Mouse (Mus musculus) liver, embryonic 15.5 days (tissue): ENCODE measurements around the gene Gnl3l. TPM values are rescaled to one million over a fixed set of nuclear protein-coding genes. Genes with fewer than 3 reads are reported as not detected.
A peak's percentile ranks its signal among the peaks of the same experiment; 100 is the strongest.

Source experiments
- ATAC-seq: fragments of 200-750 bp; cut with Nextera tagmentation; 2 replicates; pipeline ENCODE4 v1.8.0; 2017; ENCODE audit warnings: moderate number of reproducible peaks, mild to moderate bottlenecking, moderate library complexity; ENCODE audit not compliant: insufficient read depth
- H3K27ac ChIP-seq: fragments of 300-500 bp; sonication (generic); replicated peaks from 2 replicates; pipeline ENCODE4 v1.5.1; 2015; ENCODE audit warnings: mild to moderate bottlenecking, inconsistent platforms
- H3K27me3 ChIP-seq: fragments of 300-500 bp; sonication (generic); 2 replicates; pipeline ENCODE4 v1.6.1; 2015; ENCODE audit warnings: mild to moderate bottlenecking, inconsistent platforms
- H3K36me3 ChIP-seq: fragments of 300-500 bp; sonication (generic); replicated peaks from 2 replicates; pipeline ENCODE4 v1.6.1; 2015; ENCODE audit warnings: moderate library complexity, mild to moderate bottlenecking, inconsistent platforms
- H3K4me1 ChIP-seq: fragments of 300-500 bp; sonication (generic); replicated peaks from 2 replicates; pipeline ENCODE4 v1.6.1; 2015; ENCODE audit warnings: inconsistent platforms
- H3K4me2 ChIP-seq: fragments of 300-500 bp; sonication (generic); 2 replicates; pipeline ENCODE4 v1.6.1; 2015; ENCODE audit warnings: moderate library complexity, mild to moderate bottlenecking, inconsistent platforms
- H3K4me3 ChIP-seq: fragments of 300-500 bp; sonication (generic); replicated peaks from 2 replicates; pipeline ENCODE4 v1.5.1; 2015; ENCODE audit warnings: mild to moderate bottlenecking, inconsistent platforms
- H3K9ac ChIP-seq: fragments of 300-500 bp; sonication (generic); 2 replicates; pipeline ENCODE4 v1.6.1; 2015; ENCODE audit warnings: moderate library complexity, mild to moderate bottlenecking, inconsistent platforms
- H3K9me3 ChIP-seq: fragments of 300-500 bp; sonication (generic); replicated peaks from 2 replicates; pipeline ENCODE4 v1.6.1; 2016; ENCODE audit warnings: inconsistent platforms
- WGBS: fragments of 180-500 bp; shearing (Covaris S2); methylation state at CpG from one replicate; pipeline ENCODE4 v1.1.7; 2015; ENCODE audit warnings: mixed read lengths; ENCODE audit not compliant: insufficient replicate concordance; 5-methylcytosine and 5-hydroxymethylcytosine counted together
- polyA plus RNA-seq: library from polyadenylated mRNA; unstranded; fragments of >200 nt; fragmentation: Nextera tagmentation; extraction: Ambion mirVana; gene quantifications from 2 replicates; pipeline ENCODE4 v1.2.1, GENCODE M21; 2015

Gene Gnl3l
- polyA plus RNA-seq, 1 experiment from 2014 or later = 9.8 TPM

DNA sequence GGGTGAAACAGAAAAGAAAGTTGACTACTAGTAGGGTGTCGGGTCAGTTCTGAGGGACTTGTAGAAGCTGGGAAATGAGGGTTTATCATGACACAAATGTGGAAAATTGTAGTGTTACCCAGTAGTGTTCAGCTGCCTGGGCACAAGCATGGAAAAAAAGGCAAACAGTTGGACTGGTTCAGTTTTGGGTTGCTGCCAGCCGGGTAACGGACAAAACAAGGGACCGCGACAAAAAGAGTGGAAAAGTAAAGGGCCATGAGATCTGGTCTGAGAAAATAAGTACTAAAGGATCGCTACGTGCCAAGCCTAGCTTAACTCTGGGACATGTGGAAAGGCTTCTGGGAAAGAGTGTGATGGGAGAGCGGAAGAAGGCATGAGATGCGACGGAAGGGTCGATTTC lies 29.2 kb upstream of the Gnl3l start:
- Histone ChIP-seq H3K27ac (no peak overlapping the region), H3K4me3 (no peak overlapping the region)

DNA sequence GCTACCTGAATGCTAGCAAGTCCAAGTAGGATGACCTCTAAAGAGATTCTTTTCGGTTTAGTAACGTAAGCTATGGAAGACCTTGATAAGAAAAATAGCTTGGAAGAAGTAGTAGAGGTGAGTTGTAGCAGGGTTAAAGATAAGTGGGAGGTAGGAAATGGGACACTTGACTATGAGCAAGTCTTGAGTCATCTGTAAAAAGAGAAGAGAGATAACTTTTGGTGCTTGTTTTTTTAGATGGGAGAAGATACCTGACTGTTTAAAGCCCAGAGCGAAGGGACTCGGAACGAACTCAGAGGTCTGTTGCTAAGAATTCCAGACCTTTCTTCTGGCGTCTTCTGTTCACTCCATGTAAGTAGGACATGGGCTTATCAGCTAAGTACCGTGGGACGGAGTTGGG lies 28.7 kb upstream of the Gnl3l start, which contains the start of gene Fgd1:
TSS of gene Fgd1 (plus strand) at position 301 of the 400 bp plus-strand sequence.
- Histone ChIP-seq H3K4me2 (peak within 1 kb of the TSS; percentile 58), H3K9ac (no peak within 1 kb of the TSS), H3K27me3 (peaks cover 44% of the 10 kb centered on the region), H3K4me1 (no peaks in the 10 kb centered on the region), H3K9me3 (no peaks in the 10 kb centered on the region), H3K4me3 (peak within 1 kb of the TSS; percentile 52), H3K27ac (0 out of 2 replicates have a peak within 1 kb of the TSS, but pooled peaks have one; percentile 19), H3K36me3 (no peaks in the 10 kb centered on the region)
- no peak for ATAC-seq
- 67% methylated on average over 8 of the region's 8 CpGs for WGBS

More for the DNA sequence above, 29.2 kb upstream of the Gnl3l start:
- no peak for ATAC-seq
- WGBS = 51% methylated on average over 11 of the region's 11 CpGs
- no peaks in the 10 kb centered on the region for H3K36me3 ChIP-seq
- H3K9me3 ChIP-seq = no peaks in the 10 kb centered on the region
- peak overlapping the region; percentile 58; the same call in 1 of the 2 replicates for H3K4me2 ChIP-seq
- no peaks in the 10 kb centered on the region for H3K4me1 ChIP-seq
- peaks cover 44% of the 10 kb centered on the region for H3K27me3 ChIP-seq
- H3K9ac ChIP-seq = no peak overlapping the region

DNA sequence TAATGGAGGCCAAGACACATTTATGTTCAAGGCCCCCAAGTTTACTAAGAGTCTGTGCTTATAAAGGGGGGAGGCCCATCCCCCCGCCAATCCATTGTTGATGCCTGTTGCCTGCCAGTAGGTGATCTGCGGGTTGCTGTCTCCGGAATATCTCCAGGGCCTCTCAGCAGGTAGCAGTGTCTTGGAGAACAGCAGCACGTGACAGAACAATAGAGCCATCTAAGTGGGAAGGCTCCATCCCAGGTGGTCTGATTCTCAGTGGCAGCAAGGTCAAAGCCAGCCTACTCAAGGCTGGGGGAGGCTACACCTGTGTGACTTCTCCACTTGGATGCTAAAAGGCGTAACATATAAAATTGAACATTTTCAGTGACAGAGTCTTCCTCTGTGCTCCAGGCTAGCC lies 24.1 kb upstream of the Gnl3l start:
- Histone ChIP-seq H3K9ac (no peak overlapping the region), H3K4me2 (no peak overlapping the region), H3K4me3 (no peak overlapping the region), H3K36me3 (no peaks in the 10 kb centered on the region), H3K9me3 (no peaks in the 10 kb centered on the region), H3K4me1 (no peaks in the 10 kb centered on the region), H3K27ac (no peak overlapping the region), H3K27me3 (peaks cover 11% of the 10 kb centered on the region)
- WGBS = 56% methylated on average over 5 of the region's 5 CpGs
- no peak for ATAC-seq

DNA sequence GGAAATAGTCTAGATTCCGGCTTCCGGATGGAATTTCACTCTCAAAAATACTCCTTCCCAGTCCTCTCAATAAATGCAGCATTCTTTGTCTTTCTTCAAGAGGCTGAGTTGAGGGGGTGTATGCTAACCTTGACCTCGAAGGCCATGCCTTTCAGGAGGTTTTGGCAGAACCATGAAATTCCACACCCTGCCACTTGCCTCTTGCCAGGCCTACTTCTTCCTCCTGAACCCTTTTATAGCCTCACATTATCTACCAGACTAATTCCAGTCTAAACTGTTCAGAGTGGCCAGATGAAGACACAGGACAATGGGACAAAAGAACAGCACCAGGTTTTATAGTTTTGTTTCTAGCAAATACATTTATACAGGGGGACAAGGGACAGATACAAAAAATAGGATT lies 14.3 kb upstream of the Gnl3l start:
- Histone ChIP-seq H3K4me2 (no peak overlapping the region), H3K27me3 (no peaks in the 10 kb centered on the region), H3K4me3 (no peak overlapping the region), H3K9me3 (no peaks in the 10 kb centered on the region), H3K4me1 (no peaks in the 10 kb centered on the region), H3K27ac (no peak overlapping the region), H3K9ac (no peak overlapping the region), H3K36me3 (no peaks in the 10 kb centered on the region)
- WGBS = 42% methylated on average over 3 of the region's 3 CpGs
- ATAC-seq = no peak

DNA sequence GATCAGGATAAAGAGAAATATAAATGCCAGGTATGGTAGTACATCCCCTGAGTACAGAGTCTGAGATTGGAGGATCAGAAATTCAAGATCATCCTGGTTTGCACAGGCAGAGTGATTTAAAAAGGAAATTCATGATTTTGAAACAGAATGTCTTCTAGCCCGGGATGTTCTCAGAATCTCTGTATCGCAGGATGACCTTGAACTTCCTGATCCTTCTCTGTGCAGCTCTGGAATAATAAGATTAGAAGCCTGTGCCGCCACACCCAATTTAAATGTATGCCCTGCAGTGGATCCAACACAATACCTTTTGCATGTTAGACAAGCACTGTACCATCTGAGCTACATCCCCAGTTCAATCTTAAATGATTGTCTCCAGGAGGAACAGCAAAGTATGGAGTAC lies 1.7 kb upstream of the Gnl3l start:
- Histone ChIP-seq H3K9me3 (no peaks in the 10 kb centered on the region), H3K36me3 (no peaks in the 10 kb centered on the region; the same call in 1 of the 2 replicates), H3K4me3 (no peak overlapping the region), H3K27ac (no peak overlapping the region), H3K27me3 (no peaks in the 10 kb centered on the region; the same call in 1 of the 2 replicates), H3K4me2 (no peak overlapping the region), H3K9ac (no peak overlapping the region), H3K4me1 (peaks cover 18% of the 10 kb centered on the region; the same call in 1 of the 2 replicates)
- no peak for ATAC-seq
- 42% methylated on average over 3 of the region's 3 CpGs for WGBS

DNA sequence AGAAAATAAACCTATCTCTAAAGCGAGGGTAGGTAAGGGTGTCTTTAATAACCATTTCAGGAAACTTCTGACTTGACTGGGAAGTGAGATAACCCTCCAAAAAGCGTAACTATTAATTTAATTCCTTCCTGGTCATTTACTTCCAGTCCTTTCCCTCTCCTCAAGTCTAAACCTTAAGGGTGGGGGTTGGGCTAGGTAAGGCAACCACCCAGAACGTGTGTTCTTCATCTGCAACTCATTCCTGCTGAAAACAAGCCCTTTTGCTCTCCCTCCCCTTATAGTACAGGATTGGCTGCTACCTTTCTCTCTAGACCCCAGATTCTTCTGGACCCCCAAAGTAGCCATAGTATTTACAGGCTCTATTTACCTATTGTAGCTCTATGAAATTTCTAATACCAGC lies 775 bp upstream of the Gnl3l start:
- peaks cover 18% of the 10 kb centered on the region; the same call in 1 of the 2 replicates for H3K4me1 ChIP-seq
- WGBS = 4% methylated on average over 3 of the region's 3 CpGs
- no peaks in the 10 kb centered on the region; the same call in 1 of the 2 replicates for H3K36me3 ChIP-seq
- peak overlapping the region; percentile 55; the same call in 1 of the 2 replicates for H3K27ac ChIP-seq
- no peaks in the 10 kb centered on the region; the same call in 1 of the 2 replicates for H3K27me3 ChIP-seq
- H3K4me3 ChIP-seq = peak overlapping the region; percentile 65
- no peaks in the 10 kb centered on the region for H3K9me3 ChIP-seq
- no peak for ATAC-seq
- peak overlapping the region; percentile 70 for H3K4me2 ChIP-seq
- peak overlapping the region; percentile 18; the same call in 1 of the 2 replicates for H3K9ac ChIP-seq

DNA sequence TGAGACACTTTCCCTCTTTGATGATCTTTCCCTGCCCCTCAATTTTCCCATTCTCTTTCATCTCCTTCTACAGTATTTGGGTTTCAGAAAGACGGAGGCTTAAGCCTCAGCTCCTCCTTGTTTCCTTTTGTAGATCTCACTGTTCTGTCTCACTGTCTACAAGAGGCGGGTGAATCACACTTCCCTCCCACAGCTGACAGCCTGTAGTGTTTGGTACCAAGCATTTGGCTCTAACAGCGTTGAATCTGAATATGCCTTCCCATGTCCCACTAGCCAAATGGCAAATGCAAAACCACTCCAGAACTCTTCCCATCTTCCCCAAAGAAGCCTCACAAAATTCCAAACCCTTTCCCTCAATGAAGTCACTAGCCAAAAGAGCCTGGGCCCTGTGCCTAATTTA lies 20.3 kb downstream of the Gnl3l start:
- no peaks in the 10 kb centered on the region for H3K27me3 ChIP-seq
- ATAC-seq = no peak
- WGBS = 73% methylated on average over 3 of the region's 3 CpGs
- H3K9ac ChIP-seq = no peak overlapping the region
- no peak overlapping the region for H3K4me2 ChIP-seq
- H3K27ac ChIP-seq = no peak overlapping the region
- H3K4me3 ChIP-seq = no peak overlapping the region
- peaks cover 47% of the 10 kb centered on the region for H3K36me3 ChIP-seq
- no peaks in the 10 kb centered on the region for H3K9me3 ChIP-seq
- H3K4me1 ChIP-seq = no peaks in the 10 kb centered on the region

DNA sequence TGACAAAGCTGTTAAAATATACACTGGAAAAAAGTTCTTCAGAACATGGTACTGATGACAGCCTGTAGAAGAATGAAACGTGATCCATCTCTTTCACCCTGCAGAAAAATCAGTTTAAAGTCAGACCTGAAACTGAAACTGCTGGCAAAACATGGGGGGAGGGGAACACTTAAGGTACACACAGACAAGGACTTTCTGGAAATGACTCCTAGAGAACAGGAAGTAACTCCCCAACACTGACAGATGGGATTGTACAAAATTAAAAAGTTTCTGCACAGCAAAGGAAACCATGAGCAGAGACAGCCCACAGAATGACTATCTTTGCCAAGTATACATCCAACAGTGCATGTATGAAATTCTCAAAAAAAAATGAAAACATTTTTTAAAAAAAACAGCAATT lies 35.5 kb downstream of the Gnl3l start:
- H3K4me1 ChIP-seq = no peaks in the 10 kb centered on the region
- 50% methylated on average over 1 of the region's 1 CpGs for WGBS
- no peak overlapping the region for H3K4me3 ChIP-seq
- no peak for ATAC-seq
- no peaks in the 10 kb centered on the region for H3K9me3 ChIP-seq
- H3K9ac ChIP-seq = no peak overlapping the region
- no peaks in the 10 kb centered on the region for H3K27me3 ChIP-seq
- peaks cover 4% of the 10 kb centered on the region; the same call in 1 of the 2 replicates for H3K36me3 ChIP-seq
- H3K4me2 ChIP-seq = no peak overlapping the region
- no peak overlapping the region for H3K27ac ChIP-seq

DNA sequence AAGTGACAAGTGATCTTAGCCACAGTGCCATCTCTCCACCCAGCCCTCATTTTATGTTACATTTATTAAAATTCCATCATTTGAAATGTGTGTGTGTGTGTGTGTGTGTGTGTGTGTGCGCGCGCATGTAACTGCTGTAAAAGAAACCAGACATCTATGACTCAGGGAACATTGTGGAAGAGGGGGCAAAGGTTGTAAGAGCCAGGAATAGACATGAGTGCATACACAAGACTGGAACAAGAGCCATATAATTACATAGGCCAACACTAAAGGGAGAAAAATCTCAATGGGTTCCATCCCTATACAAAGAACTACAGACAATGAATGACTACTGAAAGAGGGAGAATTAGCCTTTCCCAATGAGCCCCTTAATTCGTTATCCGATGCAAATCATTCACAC lies 41.7 kb downstream of the Gnl3l start:
- H3K4me1 ChIP-seq = no peaks in the 10 kb centered on the region
- WGBS = 85% methylated on average over 5 of the region's 5 CpGs

DNA sequence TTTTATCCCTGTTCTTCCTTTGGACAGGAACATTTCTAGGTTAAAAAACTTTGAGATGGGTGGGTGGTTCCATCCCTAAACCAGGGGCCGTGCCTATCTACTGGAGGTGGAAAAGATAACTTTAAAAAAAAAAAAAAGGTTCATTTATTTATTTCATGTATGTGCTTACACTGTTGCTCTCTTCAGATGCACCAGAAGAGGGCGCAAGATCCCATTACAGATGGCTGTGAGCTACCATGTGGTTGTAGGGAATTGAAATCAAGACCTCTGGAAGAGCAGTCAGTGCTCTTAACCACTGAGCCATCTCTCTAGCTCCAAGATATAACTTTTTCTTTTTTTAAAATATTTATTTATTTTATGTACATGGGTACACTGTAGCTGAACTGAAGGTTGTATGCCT lies 54.1 kb downstream of the Gnl3l start:
- H3K27ac ChIP-seq = no peak overlapping the region
- H3K36me3 ChIP-seq = no peaks in the 10 kb centered on the region
- no peak overlapping the region for H3K4me3 ChIP-seq
- H3K4me2 ChIP-seq = no peak overlapping the region
- WGBS = 9% methylated on average over 2 of the region's 2 CpGs
- no peaks in the 10 kb centered on the region for H3K4me1 ChIP-seq
- no peaks in the 10 kb centered on the region for H3K27me3 ChIP-seq
- H3K9ac ChIP-seq = no peak overlapping the region
- H3K9me3 ChIP-seq = no peaks in the 10 kb centered on the region
- ATAC-seq = no peak

More for the DNA sequence above, 41.7 kb downstream of the Gnl3l start:
- Histone ChIP-seq H3K27me3 (no peaks in the 10 kb centered on the region), H3K36me3 (no peaks in the 10 kb centered on the region), H3K27ac (no peak overlapping the region), H3K9me3 (no peaks in the 10 kb centered on the region), H3K4me3 (no peak overlapping the region), H3K4me2 (no peak overlapping the region), H3K9ac (no peak overlapping the region)
- no peak for ATAC-seq

DNA sequence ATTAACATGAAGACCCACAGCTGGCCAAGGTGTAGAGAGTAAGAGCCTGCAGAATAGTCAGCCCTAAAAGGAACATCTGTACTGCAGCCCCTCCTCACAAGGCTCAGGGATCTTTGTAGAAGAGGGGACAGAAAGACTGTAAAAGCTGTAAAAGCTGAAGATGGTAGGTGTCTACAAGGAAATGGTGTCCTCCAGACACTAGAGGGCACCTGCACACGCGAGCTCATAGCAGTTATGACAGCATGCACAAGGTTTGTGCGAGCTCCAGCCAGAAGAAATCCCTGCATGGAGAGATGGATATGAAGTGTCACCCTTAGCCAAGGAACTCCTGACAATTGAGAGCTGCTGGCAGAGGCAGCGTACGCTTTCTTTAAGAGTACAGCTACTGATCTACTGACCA lies 56.4 kb downstream of the Gnl3l start:
- Histone ChIP-seq H3K4me1 (no peaks in the 10 kb centered on the region), H3K9ac (no peak overlapping the region), H3K4me3 (no peak overlapping the region), H3K4me2 (no peak overlapping the region), H3K9me3 (no peaks in the 10 kb centered on the region), H3K27ac (no peak overlapping the region), H3K27me3 (no peaks in the 10 kb centered on the region), H3K36me3 (no peaks in the 10 kb centered on the region)
- no peak for ATAC-seq
- 45% methylated on average over 5 of the region's 5 CpGs for WGBS
